Mouse (Mus musculus): ENCODE data around the gene Zw10.

Zw10 gene

DNA sequence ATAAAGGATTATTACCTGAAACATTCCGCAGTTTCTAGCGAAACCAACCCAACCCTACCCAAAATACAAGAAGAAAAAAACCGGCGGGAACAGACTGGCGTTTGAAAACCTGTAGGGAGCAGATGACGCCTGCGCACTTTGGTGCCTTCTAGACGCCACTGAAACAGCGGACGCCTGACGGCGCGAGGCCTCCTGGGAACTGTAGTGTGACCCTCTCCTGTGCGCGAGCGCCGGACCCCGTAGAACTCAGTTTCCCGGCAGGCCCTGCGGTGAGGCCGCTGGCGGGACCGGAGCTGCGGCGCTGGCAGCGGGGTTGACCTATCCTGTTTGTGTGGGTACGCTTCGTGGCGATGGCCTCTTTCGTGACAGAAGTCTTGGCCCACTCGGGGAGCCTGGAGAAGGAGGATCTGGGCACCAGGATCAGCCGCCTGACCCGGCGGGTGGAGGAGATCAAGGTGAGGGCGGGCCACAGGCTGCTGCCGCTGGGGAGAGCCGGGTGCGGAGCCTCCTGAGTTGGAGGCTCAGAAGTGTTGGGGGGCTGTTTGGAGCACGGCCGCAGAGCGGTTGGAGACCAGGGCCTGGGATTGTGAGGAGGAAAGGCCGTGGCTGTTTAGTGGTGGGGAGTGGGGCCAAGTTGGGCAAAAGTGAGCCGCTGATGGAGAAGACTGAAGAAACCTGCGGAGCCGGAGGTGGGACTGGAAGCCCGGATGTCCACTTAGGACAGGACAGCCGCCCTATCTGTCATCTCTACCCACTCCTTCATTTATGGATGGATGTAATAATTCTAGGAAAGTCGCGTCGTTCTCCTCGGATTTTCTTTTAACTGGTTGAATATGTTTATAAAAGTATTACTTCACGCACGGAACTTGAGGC is at the start of gene Zw10:
Gene Zw10, plus strand, starts transcription at position 281 of the 873 bp plus-strand sequence.
- DNase-seq (ENCODE audit: low read depth, low spot score): peak; percentile 89

DNA sequence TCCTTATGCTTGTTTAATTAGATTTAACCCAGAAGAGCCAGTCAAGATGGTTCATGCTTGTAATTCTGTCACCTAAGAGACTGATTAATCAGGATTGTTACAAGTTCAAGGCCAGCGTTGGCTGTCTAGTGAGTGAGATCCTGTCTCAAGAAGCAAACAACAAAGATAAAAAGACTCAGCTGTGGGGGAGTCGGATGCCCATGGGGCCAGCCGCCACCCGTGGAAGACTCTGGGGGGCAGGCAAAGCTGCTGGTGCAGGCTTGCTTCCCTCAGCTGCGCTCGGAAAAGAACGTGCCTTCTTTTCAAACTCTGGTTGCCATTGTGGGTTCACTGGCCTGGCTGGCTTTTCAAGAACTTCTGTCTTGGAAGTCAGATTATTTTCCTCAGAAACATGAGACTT is 39.6 kb upstream of the Zw10 start:
- no peak for DNase-seq (ENCODE audit: low read depth, low spot score)

DNA sequence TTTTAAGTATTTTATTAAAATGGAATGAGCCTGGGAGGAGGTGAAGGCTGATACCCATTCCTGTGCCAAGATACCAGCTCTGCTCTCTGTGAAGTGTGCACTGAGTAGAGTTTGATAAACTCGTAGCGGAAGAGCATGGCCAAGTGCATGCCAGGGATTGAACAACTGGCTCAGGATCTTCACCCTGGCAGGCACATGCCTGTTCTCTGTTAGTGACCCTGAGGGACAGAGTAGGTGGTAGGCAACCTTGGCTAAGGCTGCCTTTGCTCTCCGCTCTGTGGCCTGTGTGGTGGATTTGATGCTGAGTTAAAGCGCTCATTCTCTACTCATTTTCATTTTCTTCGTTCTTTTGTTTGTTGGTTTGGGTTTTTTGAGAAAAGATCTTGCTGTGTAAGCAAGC is 34.1 kb upstream of the Zw10 start:
- DNase-seq (ENCODE audit: low read depth, low spot score): no peak

DNA sequence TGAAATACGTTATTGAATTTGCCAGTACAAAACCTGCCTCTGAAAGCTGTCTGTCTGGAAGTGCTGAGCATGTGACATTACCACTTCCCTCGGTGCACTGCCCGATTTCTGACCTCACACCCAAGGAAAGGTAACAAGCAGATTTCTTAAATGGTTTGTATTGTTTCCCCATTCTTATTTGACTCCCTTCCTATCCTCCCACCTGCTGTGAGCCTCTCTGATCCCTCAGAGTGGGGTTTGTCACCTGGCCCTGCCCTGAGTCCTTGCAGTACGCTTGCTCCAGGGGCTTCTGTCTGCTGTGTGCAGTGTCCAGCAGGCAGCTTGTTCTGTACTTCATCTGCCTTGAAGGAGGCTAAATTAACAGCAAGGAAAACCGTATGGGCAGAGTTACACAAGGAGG is 31.5 kb upstream of the Zw10 start:
- DNase-seq (ENCODE audit: low read depth, low spot score): no peak

DNA sequence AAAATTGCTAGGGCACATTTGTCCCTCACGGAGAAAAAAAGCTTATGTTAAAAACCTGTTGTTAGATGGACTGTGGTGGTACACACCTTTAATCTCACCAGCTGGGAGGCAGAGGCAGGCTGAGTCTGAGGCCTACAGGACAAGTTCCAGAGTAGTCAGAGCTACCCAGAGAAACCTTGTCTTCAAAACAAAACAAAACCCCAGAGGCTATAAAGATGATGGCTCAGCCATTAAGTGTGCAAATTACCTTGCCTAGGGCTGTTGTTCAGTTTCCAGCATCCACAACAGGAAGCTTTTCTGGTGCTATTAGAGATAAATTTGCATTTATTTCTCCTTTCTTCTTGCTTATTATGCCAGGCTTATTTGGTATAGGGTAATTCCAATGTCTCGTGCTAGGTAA is 30.9 kb upstream of the Zw10 start:
- no peak for DNase-seq (ENCODE audit: low read depth, low spot score)

DNA sequence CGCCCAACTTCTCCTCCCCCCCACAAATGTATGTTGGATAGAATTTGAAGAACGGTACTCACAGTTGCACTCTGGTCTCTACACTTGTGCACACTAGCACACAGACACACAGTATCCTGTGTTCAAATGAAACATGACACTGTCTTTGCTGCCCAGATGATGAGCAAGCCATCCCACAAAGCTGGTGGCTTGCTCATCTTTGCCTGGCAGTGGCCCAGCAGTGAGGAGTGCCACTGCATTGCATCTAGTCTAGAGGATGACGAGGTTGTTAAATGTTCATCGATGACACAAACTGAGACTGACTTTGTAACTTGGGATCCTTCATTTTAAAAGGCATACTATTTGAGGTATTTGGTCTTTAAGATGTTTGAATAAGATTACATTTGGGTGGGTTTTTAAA is 20.6 kb upstream of the Zw10 start:
- peak; percentile 10 for DNase-seq (ENCODE audit: low read depth, low spot score)

DNA sequence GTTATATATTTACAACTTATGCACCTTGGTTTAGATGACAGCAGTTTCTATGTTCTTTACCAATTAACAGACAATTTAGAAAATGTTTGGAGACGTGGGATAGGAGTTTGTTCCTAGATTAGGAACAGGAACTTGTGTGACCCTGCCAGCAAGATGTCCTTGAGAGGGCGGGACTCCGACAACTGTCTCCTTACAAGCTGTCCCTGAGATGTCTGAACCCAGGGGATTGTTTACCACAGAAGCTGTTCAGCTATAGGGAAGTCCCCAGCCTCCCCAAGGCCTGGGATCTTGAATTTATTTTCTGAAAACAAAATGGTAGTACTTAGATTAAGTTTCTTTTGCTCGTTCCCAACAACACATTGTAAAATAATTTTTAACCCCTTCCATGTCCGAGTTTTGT is 4.5 kb upstream of the Zw10 start:
- no peak for DNase-seq (ENCODE audit: low read depth, low spot score)

DNA sequence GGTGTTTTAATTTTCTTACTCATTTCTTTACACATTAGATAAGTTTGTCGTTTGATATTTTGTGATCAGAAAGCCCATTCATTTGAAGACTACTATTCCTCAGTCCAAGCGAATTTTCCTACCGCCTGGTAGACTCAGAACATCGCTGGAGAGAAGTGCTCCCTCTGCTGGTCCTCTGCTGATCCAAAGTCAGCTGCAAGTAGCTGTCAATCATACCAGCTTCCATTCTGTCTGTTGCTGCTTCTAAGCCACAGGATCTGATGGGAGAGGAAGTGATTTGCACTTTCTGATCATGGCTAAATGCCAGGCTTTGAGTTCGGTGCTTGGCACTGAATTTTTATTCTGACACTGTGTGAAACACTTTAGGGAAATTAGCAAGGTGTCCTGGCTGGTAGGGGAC is 4.1 kb upstream of the Zw10 start:
- peak; percentile 38 for DNase-seq (ENCODE audit: low read depth, low spot score)

DNA sequence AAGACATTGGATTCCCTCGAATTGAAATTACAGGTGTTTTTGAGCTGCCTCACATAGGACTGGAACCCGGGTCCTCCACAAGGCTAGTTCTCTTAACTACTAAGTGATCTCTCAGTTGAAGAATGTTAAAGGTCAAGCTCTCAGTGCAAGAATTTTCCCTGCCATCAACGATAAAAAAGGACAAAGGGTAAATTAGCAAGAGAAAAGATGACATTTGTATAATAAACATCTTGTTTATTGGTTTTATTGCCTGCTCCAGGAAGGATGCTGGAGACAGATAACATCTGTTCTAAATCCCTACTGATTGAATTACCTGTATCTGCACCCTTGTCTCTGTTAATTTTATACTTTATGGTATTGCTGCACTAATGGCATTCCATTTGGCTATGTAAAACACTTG is 1.4 kb upstream of the Zw10 start:
- DNase-seq (ENCODE audit: low read depth, low spot score): no peak

DNA sequence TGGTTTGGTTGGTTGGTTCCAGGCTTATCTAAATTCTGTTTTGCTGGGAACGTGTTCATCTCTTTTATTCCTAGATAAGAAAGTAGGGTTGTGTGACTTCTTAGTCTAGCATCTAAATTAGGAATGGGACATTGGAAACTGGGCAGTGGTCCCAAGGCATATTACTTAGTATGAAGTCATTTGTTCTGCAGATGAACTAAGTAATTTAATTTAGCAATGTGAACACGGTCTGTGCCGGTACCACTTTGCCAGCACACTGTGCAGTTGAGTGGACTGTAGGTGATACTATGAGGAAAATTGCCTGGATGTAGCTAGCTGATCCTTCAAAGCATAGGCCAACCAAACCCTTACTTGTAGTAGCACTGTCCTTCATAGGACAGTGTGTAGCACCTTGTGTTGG is 21.4 kb downstream of the Zw10 start:
- DNase-seq (ENCODE audit: low read depth, low spot score): no peak

DNA sequence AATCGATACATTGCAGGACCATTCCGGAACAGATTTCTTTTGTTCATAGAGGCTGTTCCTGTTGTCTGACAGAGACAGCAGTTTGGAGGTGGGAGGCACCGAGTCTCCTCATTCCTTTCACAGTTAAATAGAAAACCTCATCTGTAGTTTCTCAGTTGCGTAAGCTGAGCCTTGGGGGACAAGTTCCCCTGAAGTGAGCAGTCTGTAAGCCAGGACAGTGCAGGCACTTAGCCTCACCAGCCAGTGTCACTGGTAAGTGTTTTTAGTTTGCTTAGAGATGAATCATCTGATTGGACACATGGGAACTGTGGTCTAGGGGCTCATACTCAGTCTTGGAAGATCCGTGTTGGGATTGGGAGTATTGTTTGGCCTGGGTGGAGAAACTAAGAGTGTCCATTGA is 25.7 kb downstream of the Zw10 start, which contains the start of gene Tmprss5:
Gene Tmprss5, plus strand, starts transcription at position 154 of the 400 bp plus-strand sequence.
- no peak for DNase-seq (ENCODE audit: low read depth, low spot score)

DNA sequence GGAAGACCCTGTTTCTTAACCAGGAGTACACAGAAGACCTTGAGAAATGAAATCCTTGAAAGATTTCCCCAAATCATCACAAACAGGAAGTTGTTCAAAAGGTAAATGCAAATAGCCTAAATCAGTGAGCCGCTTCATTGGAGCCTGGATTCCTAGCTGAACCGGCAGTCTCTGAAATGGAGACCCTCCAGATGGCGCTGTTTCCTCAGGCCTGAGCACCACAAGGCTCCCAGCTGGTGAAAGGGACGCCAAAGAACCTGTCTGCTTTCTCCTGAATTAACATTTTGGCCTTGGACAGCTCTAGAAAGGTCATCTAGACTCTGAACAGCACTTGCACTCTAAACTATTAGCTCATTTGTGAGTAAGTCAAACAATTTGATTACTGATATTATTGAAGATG is 26.1 kb downstream of the Zw10 start:
- peak; percentile 34 for DNase-seq (ENCODE audit: low read depth, low spot score)

DNA sequence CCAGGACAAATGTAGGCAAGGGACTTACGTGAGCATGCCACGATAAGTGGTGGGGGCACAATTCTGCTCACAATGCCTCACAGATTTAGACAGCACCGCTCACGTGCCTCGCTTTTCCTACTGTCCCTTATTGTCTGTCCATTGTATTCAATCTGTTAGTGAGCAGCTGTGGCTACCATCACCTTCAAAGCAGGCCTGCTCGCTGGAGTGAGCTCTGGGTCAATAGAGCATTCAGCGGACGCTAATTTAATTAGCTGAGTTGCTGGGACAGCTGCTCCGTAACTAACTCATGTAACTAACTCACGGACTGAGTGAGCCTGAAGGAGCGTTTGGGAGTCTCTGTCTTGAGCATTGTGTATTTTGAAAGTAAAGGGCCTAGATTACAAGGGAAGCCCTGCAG is 31.9 kb downstream of the Zw10 start:
- DNase-seq (ENCODE audit: low read depth, low spot score): no peak

DNA sequence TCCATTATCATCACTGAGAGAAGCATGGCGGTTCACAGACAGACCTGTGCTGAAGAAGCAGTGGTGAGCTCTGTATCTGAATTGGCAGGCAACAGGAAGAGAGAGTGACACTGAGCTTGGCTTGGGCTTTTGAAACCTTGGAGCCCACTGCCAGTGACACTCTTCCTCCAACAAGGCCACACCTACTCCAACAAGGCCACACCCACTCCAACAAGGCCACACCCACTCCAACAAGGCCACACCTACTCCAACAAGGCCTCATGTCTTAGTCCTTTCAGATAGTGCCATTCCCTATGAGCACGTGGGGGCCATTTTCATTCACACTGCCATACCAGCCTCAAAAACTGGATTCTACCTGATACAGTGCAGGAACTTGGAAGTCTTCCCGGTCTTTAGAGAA is 43.5 kb downstream of the Zw10 start:
- DNase-seq (ENCODE audit: low read depth, low spot score): no peak

DNA sequence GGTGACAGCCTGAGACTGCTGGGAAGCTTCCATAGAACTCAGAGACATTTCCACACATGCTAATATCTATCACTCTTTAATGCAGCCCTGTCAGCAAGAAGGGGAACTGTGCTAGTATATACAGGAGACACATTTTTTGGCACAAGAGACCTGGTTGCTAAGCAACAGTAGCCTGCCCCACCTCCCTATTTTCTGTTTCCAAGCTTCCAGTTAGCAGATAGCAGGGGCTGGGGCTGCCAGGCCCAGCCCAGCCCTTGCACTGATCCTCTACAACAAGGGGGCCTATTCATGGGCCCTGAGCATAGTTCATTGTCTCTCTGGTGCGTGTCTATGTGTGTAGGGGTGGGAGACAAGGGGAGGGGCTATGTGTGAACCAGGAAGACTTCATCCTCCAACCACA is 46.9 kb downstream of the Zw10 start:
- DNase-seq (ENCODE audit: low read depth, low spot score): no peak

DNA sequence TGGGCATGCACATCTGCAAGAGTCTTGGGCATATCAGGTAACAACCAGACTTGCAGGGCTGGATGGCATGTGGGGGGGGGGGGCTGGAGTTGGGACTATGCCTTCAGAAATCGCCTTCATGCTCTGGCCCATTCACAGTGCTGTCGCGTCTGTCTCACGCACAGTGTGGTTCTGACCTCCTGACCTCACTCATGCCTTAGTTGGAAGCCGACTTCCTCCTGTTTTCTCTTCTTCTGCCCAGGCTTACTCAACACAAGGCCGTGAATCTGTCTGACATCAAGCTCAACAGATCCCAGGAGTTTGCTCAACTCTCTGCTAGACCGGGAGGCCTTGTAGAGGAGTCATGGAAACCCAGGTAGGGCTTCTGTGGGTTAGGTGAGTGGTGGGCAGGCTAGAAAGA is 53.7 kb downstream of the Zw10 start:
- DNase-seq (ENCODE audit: low read depth, low spot score): no peak

DNA sequence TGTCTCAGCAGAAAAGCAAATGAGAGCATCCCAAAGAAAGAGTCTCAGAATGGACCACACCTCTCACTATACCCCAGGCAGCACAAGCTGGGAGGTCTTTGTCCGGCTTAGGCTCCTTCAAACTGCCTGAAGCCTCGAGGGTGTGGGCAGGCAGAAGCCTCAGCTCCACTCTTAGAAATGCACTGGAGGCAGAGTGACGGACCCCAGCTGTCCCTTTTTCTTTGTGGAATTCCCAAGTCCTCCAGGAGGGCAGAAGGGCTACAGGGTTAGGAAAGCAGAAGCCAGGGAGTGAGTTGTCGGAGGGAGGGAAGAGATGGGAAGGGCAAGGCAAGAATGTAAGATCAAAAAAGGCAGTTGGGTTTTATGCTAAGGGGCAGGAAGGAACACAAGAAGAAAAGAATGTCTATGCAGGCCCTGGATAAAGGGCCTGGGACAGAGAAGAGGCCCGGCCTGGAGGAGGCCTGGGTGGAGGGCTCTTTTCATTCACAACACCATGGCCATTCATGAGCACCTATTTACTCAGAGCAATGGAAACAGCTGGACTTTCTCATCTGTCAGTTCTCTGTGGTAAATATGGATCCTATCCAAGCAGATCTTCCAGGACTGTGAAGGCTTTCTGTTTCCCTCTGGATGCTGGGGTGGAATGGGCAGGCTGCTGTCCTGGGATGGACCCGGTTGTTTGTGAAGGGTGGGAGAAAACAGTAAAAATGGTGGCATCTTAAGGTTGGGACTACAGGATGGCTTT is 55.2 kb downstream of the Zw10 start:
- no peak for DNase-seq (ENCODE audit: low read depth, low spot score)

DNA sequence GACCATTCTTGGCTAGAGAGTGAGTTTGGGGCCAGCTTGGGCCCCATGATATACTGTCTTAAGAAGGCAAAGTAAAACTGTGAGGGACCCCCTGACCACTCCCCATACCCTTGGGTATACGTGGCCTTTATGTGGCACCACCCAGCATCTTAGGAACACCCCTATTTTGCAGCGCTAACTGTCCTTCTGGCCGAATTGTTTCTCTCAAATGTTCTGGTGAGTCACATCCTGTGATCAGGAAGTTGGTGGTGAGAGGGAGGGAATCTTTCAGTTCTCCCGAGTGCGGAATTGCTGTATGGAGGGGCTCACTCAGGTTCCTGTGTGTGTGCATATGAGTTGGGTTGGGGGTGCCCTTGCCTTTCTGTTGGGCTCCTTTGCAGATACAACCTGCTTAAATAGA is 55.9 kb downstream of the Zw10 start:
- DNase-seq (ENCODE audit: low read depth, low spot score): no peak

DNA sequence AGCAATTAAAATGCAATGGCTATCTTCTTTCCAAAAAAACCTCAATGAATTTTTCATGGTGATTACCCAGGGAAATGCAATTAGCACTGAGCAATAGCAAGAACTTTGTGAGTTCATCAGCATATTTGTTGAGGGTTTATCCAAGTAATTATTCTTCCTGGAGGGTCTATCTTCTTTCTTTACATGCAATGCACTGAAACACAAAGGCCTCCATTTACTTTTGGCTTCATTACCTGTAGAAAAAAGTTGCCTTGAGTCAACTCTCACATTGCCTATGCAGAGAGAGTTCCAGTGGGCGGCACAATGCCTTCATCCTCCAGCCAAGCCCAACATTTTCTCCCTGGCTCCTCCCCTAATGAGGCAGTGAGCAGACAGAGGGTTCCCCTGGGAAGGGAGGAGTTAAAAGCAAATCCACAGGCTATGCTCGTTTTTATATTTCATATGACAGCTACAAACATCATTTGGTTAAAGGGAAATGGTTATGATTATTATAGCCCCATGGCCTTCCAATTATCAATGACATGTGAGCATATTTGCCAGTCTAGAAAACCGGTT is 62.9 kb downstream of the Zw10 start:
- no peak for DNase-seq (ENCODE audit: low read depth, low spot score)

DNA sequence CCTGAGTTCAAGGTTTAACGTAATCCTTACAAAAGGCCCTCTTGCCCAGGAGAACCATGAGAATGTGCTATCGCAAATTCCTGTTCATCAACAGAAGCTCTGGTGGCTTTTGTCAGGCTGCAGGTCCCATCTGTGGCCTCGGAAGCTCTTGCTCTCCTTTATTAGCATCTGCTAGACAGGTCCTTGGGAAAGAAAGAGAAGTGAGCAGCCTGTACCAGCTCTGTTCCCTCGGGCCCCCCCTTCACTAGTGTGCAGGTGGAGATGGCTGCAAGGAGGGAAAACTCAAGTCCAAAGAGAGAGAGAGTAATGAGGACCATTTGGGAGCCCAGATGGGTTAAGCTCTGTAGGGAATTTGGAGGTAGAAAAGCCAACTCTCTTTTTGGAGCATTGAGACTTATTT is 64.3 kb downstream of the Zw10 start:
- no peak for DNase-seq (ENCODE audit: low read depth, low spot score)

DNA sequence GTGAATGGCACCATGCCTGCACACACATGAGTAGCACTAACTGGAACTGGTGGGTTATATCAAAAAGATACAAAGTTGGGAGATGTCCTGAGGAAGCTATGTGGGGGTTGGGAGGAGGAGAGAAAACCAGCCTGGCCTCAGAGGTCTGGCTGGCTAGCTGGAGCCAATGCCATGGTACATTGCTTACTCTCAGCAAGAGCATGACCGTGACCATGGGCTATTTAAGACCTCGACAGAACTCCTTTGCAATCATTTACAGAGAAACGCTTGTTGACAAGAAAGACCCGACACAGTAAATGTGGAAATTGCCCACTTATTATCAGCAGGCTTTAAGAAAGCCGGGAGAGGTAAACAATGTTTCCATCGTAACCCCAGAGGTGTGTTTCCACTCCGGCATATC is 70.3 kb downstream of the Zw10 start:
- no peak for DNase-seq (ENCODE audit: low read depth, low spot score)

Measured in skeletal muscle tissue, adult 2 months (tissue).